Mouse (Mus musculus) kidney, adult 10 weeks (tissue): ENCODE measurements around the gene Dnah5. TPM values are rescaled to one million over a fixed set of nuclear protein-coding genes. Genes with fewer than 3 reads are reported as not detected.

Experiments used
- polyA plus RNA-seq: library from polyadenylated mRNA; stranded (reverse); fragments of 350-450 nt; fragmentation: Illumina TruSeq; extraction: RNeasy Lipid Tissue Mini Kit (QIAGEN cat#74804); gene quantifications from one replicate; pipeline ENCODE4 v1.2.3, GENCODE M21; 2014; ENCODE audit warnings: low read depth, low replicate concordance

The Dnah5 gene
- polyA plus RNA-seq = 0.28 TPM

DNA sequence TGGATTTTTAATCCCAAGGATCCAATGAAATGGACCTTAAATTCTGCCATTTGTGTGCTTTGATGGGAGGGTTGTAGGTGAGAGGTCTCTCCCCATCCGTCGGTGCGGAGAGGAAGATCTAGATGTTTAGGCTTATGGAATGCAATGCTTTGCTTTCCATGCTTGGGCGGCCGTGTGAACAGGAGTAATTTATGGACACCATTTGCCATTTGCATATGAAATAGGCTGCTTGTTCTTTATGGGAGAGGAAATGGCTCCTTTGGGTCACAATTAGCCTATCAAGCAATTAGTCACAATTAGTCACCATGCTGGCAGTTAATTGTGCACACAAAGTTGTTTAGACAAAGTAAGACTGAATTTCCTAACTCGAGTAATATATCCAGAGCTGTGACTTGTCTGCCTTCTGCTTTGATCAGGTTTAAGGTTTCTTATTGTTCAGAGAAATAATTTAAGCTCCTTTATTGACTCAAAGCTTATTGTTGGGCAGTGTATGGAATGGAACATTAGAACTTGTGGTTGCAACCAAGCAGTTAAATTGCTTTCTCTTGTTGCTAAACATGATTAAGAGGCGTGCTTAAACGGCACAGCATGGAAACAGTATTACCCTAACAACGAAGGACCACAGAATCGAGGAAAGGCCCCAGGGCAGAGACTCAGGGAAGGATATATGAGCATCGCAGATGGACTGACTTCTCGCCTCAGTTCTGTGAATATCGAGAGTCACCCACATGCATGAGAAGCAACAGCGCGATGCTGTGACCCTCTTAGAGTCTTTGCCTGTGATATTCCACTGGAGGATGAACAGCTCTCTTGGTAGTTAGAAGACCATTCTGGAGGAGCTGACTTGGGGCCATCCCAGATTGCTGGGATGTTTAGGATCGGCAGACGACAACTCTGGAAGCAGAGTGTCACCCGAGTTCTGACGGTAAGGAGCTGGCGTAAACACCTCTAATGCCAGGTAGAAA, at the start of gene Dnah5:
Dnah5 (plus strand) TSS at position 642 of the 965 bp plus-strand sequence.

Other genes with a start within 250 kb of the Dnah5 start
- 33.0 TPM for gene Trio, start 177.9 kb upstream of the Dnah5 start, polyA plus RNA-seq